Mouse (Mus musculus): ENCODE measurements around the gene Galnt11.
"Not testable (repeated sequence)": the region's sequence is repeated elsewhere in the genome, so short reads cannot be mapped to it uniquely, and the experiment has no call there.

Gene Galnt11

GRCm38 (mm10) chr5:25221604-25222003, at the start of gene Galnt11:
Galnt11 (plus strand) TSS chr5:25221904.
- DNase-seq (ENCODE audit: low spot score), result no peak

GRCm38 (mm10) chr5:25177937-25178336, 43.8 kb upstream of the Galnt11 start:
- DNase-seq (ENCODE audit: low spot score), result not testable (repeated sequence)

- DNase-seq (ENCODE audit: low spot score), result not testable (repeated sequence)
These were observed 43.2 kb upstream of the Galnt11 start for GRCm38 (mm10) chr5:25178543-25178942.

GRCm38 (mm10) chr5:25179284-25179683, 42.4 kb upstream of the Galnt11 start:
- DNase-seq (ENCODE audit: low spot score), result no peak

GRCm38 (mm10) chr5:25179936-25180488, 41.7 kb upstream of the Galnt11 start:
- no peak for DNase-seq (ENCODE audit: low spot score)

GRCm38 (mm10) chr5:25181004-25181531, 40.6 kb upstream of the Galnt11 start, which contains the start of gene Galntl5:
Galntl5 (plus strand) TSS chr5:25181460.
- DNase-seq (ENCODE audit: low spot score), result no peak

GRCm38 (mm10) chr5:25183595-25183994, 38.1 kb upstream of the Galnt11 start:
- DNase-seq (ENCODE audit: low spot score), result no peak

- DNase-seq (ENCODE audit: low spot score), result no peak
These were observed 37.1 kb upstream of the Galnt11 start for GRCm38 (mm10) chr5:25184594-25184993.

GRCm38 (mm10) chr5:25187727-25188126, 34.0 kb upstream of the Galnt11 start:
- no peak for DNase-seq (ENCODE audit: low spot score)

GRCm38 (mm10) chr5:25188802-25189201, 32.9 kb upstream of the Galnt11 start:
- peak; percentile 23 for DNase-seq (ENCODE audit: low spot score)

- DNase-seq (ENCODE audit: low spot score), result no peak
These were observed 31.2 kb upstream of the Galnt11 start for GRCm38 (mm10) chr5:25190521-25190920.

- DNase-seq (ENCODE audit: low spot score), result no peak
These were observed 9.8 kb upstream of the Galnt11 start for GRCm38 (mm10) chr5:25211872-25212271.

- not testable (repeated sequence) for DNase-seq (ENCODE audit: low spot score)
These were observed 8.5 kb upstream of the Galnt11 start for GRCm38 (mm10) chr5:25213216-25213615.

- DNase-seq (ENCODE audit: low spot score), result no peak
These were observed 6.7 kb upstream of the Galnt11 start for GRCm38 (mm10) chr5:25215006-25215405.

- peak; percentile 86 for DNase-seq (ENCODE audit: low spot score)
These were observed 1.3 kb downstream of the Galnt11 start, which contains the start of gene E130116L18Rik for GRCm38 (mm10) chr5:25222752-25223702. E130116L18Rik (minus strand) TSS chr5:25223153.

GRCm38 (mm10) chr5:25224377-25224776, 2.7 kb downstream of the Galnt11 start:
- DNase-seq (ENCODE audit: low spot score), result not testable (repeated sequence)

GRCm38 (mm10) chr5:25243101-25243500, 21.4 kb downstream of the Galnt11 start:
- no peak for DNase-seq (ENCODE audit: low spot score)

GRCm38 (mm10) chr5:25245806-25246472, 24.2 kb downstream of the Galnt11 start:
- no peak for DNase-seq (ENCODE audit: low spot score)

- no peak for DNase-seq (ENCODE audit: low spot score)
These were observed 24.8 kb downstream of the Galnt11 start for GRCm38 (mm10) chr5:25246473-25246865.

GRCm38 (mm10) chr5:25247036-25247435, 25.3 kb downstream of the Galnt11 start:
- DNase-seq (ENCODE audit: low spot score), result no peak

- no peak for DNase-seq (ENCODE audit: low spot score)
These were observed 30.7 kb downstream of the Galnt11 start for GRCm38 (mm10) chr5:25252423-25252822.

Data from ovary, postnatal 36 days (tissue).